Mouse (Mus musculus): ENCODE results near the gene Snapin. TPM values are rescaled to one million over a fixed set of nuclear protein-coding genes. Genes with fewer than 3 reads are reported as not detected.

Snapin gene
- total RNA-seq, 2 experiments from 2014 or later = 63.2 to 67.2 TPM

- DNase-seq = no peak
These were observed 31.1 kb downstream of the Snapin start for GRCm38 (mm10) chr3:90459727-90460126.

- DNase-seq = no peak
These were observed 35.9 kb downstream of the Snapin start for GRCm38 (mm10) chr3:90454931-90455330.

- DNase-seq = no peak
These were observed 39.3 kb downstream of the Snapin start for GRCm38 (mm10) chr3:90451396-90452095.

GRCm38 (mm10) chr3:90450874-90451273 lies 40.0 kb downstream of the Snapin start:
- DNase-seq = no peak

GRCm38 (mm10) chr3:90448626-90449025 lies 42.2 kb downstream of the Snapin start:
- DNase-seq = no peak

- no peak for DNase-seq
These were observed 43.7 kb downstream of the Snapin start for GRCm38 (mm10) chr3:90447123-90447494.

GRCm38 (mm10) chr3:90446389-90447122 lies 44.3 kb downstream of the Snapin start:
- peak; percentile 85 for DNase-seq

GRCm38 (mm10) chr3:90445417-90446200 lies 45.2 kb downstream of the Snapin start:
- DNase-seq = peak; percentile 19

GRCm38 (mm10) chr3:90443977-90444376 lies 46.9 kb downstream of the Snapin start:
- DNase-seq = no peak

GRCm38 (mm10) chr3:90440756-90441155 lies 50.1 kb downstream of the Snapin start:
- DNase-seq = no peak

Other genes starting within 250 kb of the Snapin start
- under 1 TPM in 1 of 2 experiments, not detected in 1; 0.49 TPM for gene Creb3l4, start 247.5 kb downstream of the Snapin start, total RNA-seq (2021)
- 10 to 100 TPM; 68.7 to 77.9 TPM for gene Slc39a1, start 242.9 kb downstream of the Snapin start, total RNA-seq (2021)
- gene Crtc2, start 236.9 kb downstream of the Snapin start, total RNA-seq (2021) = 10 to 100 TPM; 15.1 to 18.0 TPM
- gene Dennd4b, start 225.8 kb downstream of the Snapin start, total RNA-seq (2021) = 10 to 100 TPM; 36.0 to 38.9 TPM
- 10 to 100 TPM; 48.5 to 57.8 TPM for gene Gatad2b, start 197.9 kb downstream of the Snapin start, total RNA-seq (2021)
- 1 to 10 TPM; 2.1 to 3.4 TPM for gene Slc27a3, start 101.1 kb downstream of the Snapin start, total RNA-seq (2021)
- gene Ints3, start 57.4 kb downstream of the Snapin start, total RNA-seq (2021) = 10 to 100 TPM; 18.4 to 24.3 TPM
- gene Npr1, start 25.2 kb downstream of the Snapin start, total RNA-seq (2021) = 10 to 100 TPM; 18.7 to 21.4 TPM
- gene Ilf2, start 14.9 kb downstream of the Snapin start, total RNA-seq (2021) = 10 to 100 TPM; 46.4 to 50.3 TPM
- gene Chtop, start 18.5 kb upstream of the Snapin start, total RNA-seq (2021) = 100 to 1,000 TPM; 103 to 108 TPM
- gene S100a1, start 23.4 kb upstream of the Snapin start, total RNA-seq (2021) = 10 to 100 TPM; 37.5 to 44.2 TPM
- gene S100a13, start 23.4 kb upstream of the Snapin start, total RNA-seq (2021) = 10 to 100 TPM; 15.8 to 17.9 TPM
- under 1 TPM in 1 of 2 experiments, not detected in 1; 0.23 TPM for gene S100a14, start 35.8 kb upstream of the Snapin start, total RNA-seq (2021)
- gene S100a16, start 46.2 kb upstream of the Snapin start, total RNA-seq (2021) = 100 to 1,000 TPM; 124 to 128 TPM
- 1 to 10 TPM in 1 of 2 experiments, under 1 TPM in 1; 0.49 to 1.6 TPM for gene S100a3, start 69.5 kb upstream of the Snapin start, total RNA-seq (2021)
- not detected for gene S100a2, start 99.2 kb upstream of the Snapin start, total RNA-seq (2021)
- not detected for gene Gm42674, start 110.9 kb upstream of the Snapin start, total RNA-seq (2021)
- 10 to 100 TPM in 1 of 2 experiments, 1 to 10 TPM in 1; 9.6 to 20.1 TPM for gene S100a4, start 112.7 kb upstream of the Snapin start, total RNA-seq (2021)
- gene S100a5, start 117.5 kb upstream of the Snapin start, total RNA-seq (2021) = not detected
- gene S100a6, start 121.8 kb upstream of the Snapin start, total RNA-seq (2021) = 100 to 1,000 TPM in 1 of 2 experiments, 10 to 100 TPM in 1; 83.2 to 102 TPM
- not detected for gene S100a7a, start 163.0 kb upstream of the Snapin start, total RNA-seq (2021)
- gene S100a8, start 177.9 kb upstream of the Snapin start, total RNA-seq (2021) = 10 to 100 TPM in 1 of 2 experiments, under 1 TPM in 1; 0.94 to 42.3 TPM
- gene S100a9, start 204.7 kb upstream of the Snapin start, total RNA-seq (2021) = 10 to 100 TPM in 1 of 2 experiments, under 1 TPM in 1; 0.70 to 44.4 TPM
- gene Pglyrp4, start 235.9 kb upstream of the Snapin start, total RNA-seq (2021) = not detected

Data from gastrocnemius, postnatal 10 days (tissue).